Mouse (Mus musculus) hindbrain, embryonic 11.5 days (tissue): ENCODE data around the gene Ap4b1. TPM values are rescaled to one million over a fixed set of nuclear protein-coding genes. Genes with fewer than 3 reads are reported as not detected.

Source experiments
- ATAC-seq: fragments of 200-750 bp; cut with Nextera tagmentation; 2 replicates; pipeline ENCODE4 v1.8.0; 2017; ENCODE audit warnings: mild to moderate bottlenecking, moderate TSS enrichment, moderate library complexity; ENCODE audit not compliant: low FRiP score
- DNase-seq: peaks from one replicate; pipeline ENCODE4 v3.0.0-alpha.2; 2015; ENCODE audit warnings: low spot score
- H3K27ac ChIP-seq: fragments of 300-500 bp; sonication (generic); 2 replicates; pipeline ENCODE4 v1.5.1; 2014; ENCODE audit warnings: mild to moderate bottlenecking, low read depth, low read length
- H3K27me3 ChIP-seq: fragments of 300-500 bp; sonication (generic); 2 replicates; pipeline ENCODE4 v1.6.1; 2014; ENCODE audit warnings: mild to moderate bottlenecking, low read length, moderate library complexity, mixed read lengths; ENCODE audit not compliant: control insufficient read depth, insufficient read depth
- H3K36me3 ChIP-seq: fragments of 300-500 bp; sonication (generic); 2 replicates; pipeline ENCODE4 v1.6.1; 2014; ENCODE audit warnings: mild to moderate bottlenecking, low read length, moderate library complexity, mixed read lengths; ENCODE audit not compliant: control insufficient read depth, insufficient read depth
- H3K4me1 ChIP-seq: fragments of 300-500 bp; sonication (generic); replicated peaks from 2 replicates; pipeline ENCODE4 v1.6.1; 2014; ENCODE audit warnings: low read length, mixed read lengths; ENCODE audit not compliant: control insufficient read depth, insufficient read depth
- H3K4me2 ChIP-seq: fragments of 300-500 bp; sonication (generic); replicated peaks from 2 replicates; pipeline ENCODE4 v1.6.1; 2014; ENCODE audit warnings: mild to moderate bottlenecking, low read depth, low read length
- H3K4me3 ChIP-seq: fragments of 300-500 bp; sonication (generic); 2 replicates; pipeline ENCODE4 v1.5.1; 2014; ENCODE audit warnings: low read depth, low read length
- H3K9ac ChIP-seq: fragments of 300-500 bp; sonication (generic); 2 replicates; pipeline ENCODE4 v1.6.1; 2014; ENCODE audit warnings: low read depth, low read length
- H3K9me3 ChIP-seq: fragments of 300-500 bp; sonication (generic); 2 replicates; pipeline ENCODE4 v1.6.1; 2016; ENCODE audit warnings: low read length; ENCODE audit not compliant: control insufficient read depth
- WGBS: fragments of 180-500 bp; shearing (Covaris S2); extraction: QIAGEN DNeasy Blood & Tissue Kit; methylation state at CpG from one replicate; pipeline ENCODE4 v1.1.7; 2014; 5-methylcytosine and 5-hydroxymethylcytosine counted together
- polyA plus RNA-seq: library from polyadenylated mRNA; unstranded; fragments of >200 nt; fragmentation: Nextera tagmentation; extraction: Ambion mirVana; gene quantifications from 2 replicates; pipeline ENCODE4 v1.2.1, GENCODE M21; 2014

The Ap4b1 gene
- polyA plus RNA-seq = 24.7 and 25.2 TPM in 2 replicates

DNA sequence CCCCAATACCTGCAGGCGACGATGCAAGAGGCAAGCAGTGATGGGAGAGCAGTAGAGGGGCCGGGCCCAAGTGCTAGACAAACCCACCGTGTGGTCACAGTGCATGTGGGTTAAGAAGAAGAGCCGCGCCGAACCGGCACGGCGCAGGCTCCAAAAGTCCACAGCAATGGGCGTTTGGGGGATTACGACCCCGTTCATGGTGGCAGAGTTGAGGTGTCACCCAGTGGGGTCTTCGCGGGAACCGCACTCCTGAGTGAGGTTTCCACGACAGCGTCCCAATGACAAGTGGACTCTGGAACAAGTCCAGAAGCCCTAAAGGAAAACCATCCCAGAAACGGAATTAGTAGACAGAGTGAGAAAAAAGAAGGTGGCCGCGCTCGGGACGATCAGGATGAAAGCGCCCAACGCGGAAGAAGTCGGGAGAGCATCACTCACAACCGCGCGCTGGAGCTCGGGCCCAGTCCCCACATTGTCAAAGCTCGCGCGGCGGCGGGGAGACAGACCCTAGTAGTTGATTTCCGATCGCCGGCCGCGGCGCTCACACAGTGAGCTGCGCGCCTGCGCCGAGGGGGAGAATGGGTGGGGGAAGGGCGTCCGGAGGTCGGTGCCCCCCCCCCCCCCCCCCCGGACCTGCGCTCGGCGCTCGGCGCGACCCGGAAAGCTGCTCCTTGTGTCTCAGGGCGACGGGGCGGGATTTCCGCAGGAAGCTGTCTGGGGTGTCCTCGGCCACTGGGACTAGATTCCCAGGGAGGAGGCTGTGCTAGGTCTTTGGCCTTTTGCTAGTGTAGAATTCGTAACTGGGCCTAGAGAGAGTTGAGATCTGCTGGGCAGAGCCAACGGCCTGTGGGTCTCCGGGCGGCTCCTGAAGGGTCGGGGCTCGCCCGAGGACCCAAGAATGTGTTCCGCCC lies at the start of gene Ap4b1, which contains the start of the genes Dclre1b and Gm43064:
Gene Ap4b1, plus strand, starts transcription at position 630 of the 908 bp plus-strand sequence.
Gene Dclre1b, minus strand, starts transcription at position 554 of the 908 bp plus-strand sequence.
Gene Gm43064, plus strand, starts transcription at position 683 of the 908 bp plus-strand sequence.
- no peaks in the 10 kb centered on the region for H3K36me3 ChIP-seq
- no peaks in the 10 kb centered on the region for H3K27me3 ChIP-seq
- peak within 1 kb of the TSS; percentile 51 for H3K4me3 ChIP-seq
- under 1% methylated on average over 59 of the region's 70 CpGs for WGBS
- H3K9ac ChIP-seq = peak within 1 kb of the TSS; percentile 88
- peak; percentile 99 for ATAC-seq
- peak; percentile 97 for DNase-seq
- H3K9me3 ChIP-seq = no peaks in the 10 kb centered on the region
- H3K27ac ChIP-seq = peak within 1 kb of the TSS; percentile 83
- H3K4me1 ChIP-seq = no peaks in the 10 kb centered on the region
- peak within 1 kb of the TSS; percentile 64 for H3K4me2 ChIP-seq

DNA sequence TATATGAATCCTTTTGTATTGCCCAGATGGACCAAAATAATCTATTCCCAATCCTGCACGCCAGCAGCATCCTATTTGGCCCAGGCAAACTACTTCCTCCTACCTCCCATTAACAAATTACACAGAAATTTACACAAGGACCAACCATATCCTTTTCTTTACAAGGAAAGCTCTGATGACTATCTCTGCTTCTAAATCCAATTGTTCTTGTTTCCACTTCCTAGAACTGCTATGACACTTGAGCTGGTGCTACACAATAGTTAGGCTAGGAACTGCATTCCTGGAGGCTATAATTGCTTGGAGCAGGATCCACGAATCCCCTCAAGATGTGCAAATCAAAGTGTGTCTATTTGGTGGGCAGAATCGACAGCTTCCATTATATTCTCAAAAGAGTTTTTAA lies 42.5 kb upstream of the Ap4b1 start:
- H3K9ac ChIP-seq = no peak overlapping the region
- no peak overlapping the region for H3K27ac ChIP-seq
- H3K4me2 ChIP-seq = no peak overlapping the region
- no peaks in the 10 kb centered on the region for H3K36me3 ChIP-seq
- H3K9me3 ChIP-seq = no peaks in the 10 kb centered on the region
- H3K4me1 ChIP-seq = no peaks in the 10 kb centered on the region
- H3K27me3 ChIP-seq = no peaks in the 10 kb centered on the region
- WGBS = 79% methylated on average over 3 of the region's 3 CpGs
- H3K4me3 ChIP-seq = no peak overlapping the region
- ATAC-seq (no peak), DNase-seq (no peak)

DNA sequence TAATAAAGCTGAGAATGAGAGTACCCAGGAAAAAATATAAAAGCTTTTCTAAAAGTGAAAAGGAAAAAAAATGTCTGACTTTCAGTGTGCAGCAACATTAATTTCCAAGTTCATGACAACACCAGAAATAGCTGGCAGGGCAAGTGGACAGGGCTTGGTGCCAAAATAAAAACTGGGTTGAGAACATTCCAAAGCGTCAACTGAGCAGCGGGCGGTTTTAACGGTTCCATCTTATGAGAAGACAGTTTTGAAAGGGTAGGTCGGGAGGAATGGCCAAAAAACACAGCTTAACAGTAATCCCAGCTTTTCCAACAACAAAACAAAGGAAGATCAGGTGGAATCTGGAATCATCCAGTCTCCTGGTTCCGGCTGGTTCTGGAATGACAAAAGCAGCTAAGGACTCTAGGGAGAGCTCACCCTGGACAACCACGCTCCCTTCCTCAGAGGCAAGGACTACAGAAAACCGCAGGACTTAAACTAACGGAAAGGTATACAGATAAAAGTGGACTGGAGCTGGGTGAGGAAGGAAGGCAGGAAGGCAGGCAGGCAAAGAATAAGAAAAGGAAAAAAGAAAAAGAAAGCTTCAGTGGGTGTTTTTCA lies 37.7 kb upstream of the Ap4b1 start:
- no peak overlapping the region for H3K9ac ChIP-seq
- H3K4me3 ChIP-seq = no peak overlapping the region
- H3K9me3 ChIP-seq = no peaks in the 10 kb centered on the region
- no peaks in the 10 kb centered on the region for H3K4me1 ChIP-seq
- 89% methylated on average over 9 of the region's 9 CpGs for WGBS
- no peaks in the 10 kb centered on the region for H3K36me3 ChIP-seq
- H3K27me3 ChIP-seq = no peaks in the 10 kb centered on the region
- no peak overlapping the region for H3K4me2 ChIP-seq
- ATAC-seq = no peak
- no peak overlapping the region for H3K27ac ChIP-seq
- DNase-seq = no peak

DNA sequence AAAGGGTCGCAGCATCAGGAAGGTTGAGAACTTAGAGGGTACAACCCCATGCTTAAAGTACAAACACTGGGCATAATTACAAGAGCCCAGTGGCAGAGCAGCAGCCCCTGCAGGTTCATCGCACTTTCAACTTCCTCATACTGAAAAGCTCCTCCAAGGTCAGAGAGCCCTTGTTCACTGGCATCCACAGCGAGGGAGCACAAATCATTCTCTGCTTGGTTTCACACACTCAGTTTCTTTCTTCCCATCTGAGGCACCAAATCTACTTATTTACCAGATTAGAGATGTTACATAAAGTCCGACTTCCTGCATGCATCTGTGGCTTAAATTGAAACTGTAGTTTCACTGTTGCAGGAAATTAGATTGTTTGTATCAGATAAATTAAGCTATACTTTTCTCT lies 36.5 kb upstream of the Ap4b1 start:
- Histone ChIP-seq H3K9me3 (no peaks in the 10 kb centered on the region), H3K36me3 (no peaks in the 10 kb centered on the region; the same call in 1 of the 2 replicates), H3K4me2 (no peak overlapping the region), H3K4me3 (no peak overlapping the region), H3K27me3 (no peaks in the 10 kb centered on the region), H3K27ac (no peak overlapping the region), H3K4me1 (no peaks in the 10 kb centered on the region), H3K9ac (no peak overlapping the region)
- 95% methylated on average over 4 of the region's 4 CpGs for WGBS
- DNase-seq (no peak), ATAC-seq (no peak)

DNA sequence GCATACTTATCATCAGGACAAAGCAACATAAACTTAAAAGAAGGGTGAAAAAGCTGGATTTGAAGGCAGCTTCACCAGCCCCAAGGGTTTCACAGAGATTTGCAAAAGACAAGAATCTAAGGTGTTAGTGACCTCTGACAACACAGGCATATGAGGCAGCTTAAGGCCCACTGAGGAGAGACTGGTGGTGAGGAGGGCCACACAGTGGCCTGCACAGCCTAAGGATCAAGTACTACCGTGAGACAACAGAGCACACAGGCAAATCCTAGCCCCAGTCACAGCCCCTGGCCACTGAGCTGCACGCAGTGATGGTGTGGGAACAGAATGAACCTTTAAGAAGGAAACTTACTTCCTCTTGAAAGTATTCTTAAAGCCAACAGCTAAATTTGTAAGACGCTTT lies 35.8 kb upstream of the Ap4b1 start:
- H3K36me3 ChIP-seq = no peaks in the 10 kb centered on the region; the same call in 1 of the 2 replicates
- WGBS = 91% methylated on average over 3 of the region's 3 CpGs
- H3K9ac ChIP-seq = no peak overlapping the region

DNA sequence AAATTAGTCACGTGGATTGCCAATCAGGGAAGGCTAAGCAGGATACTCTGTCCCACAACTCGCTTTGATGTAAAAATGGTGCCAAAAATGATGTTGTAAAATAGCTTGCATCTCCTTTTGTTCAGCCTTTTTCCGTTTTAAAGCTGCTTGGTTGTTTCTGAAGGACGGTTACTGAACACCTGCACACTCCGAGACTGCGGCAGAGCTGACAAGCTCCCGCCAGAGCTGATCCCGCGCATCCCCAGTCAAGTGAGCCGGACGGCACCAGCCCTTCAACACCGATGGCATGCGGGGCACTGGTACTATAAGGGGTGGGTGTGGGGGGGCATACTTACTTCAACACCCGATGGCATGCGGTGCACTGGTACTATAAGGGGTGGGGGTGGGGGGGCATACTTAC lies 35.3 kb upstream of the Ap4b1 start:
- 90% methylated on average over 15 of the region's 15 CpGs for WGBS
- Histone ChIP-seq H3K4me3 (no peak overlapping the region), H3K4me1 (no peaks in the 10 kb centered on the region), H3K9me3 (no peaks in the 10 kb centered on the region), H3K27me3 (no peaks in the 10 kb centered on the region), H3K4me2 (no peak overlapping the region), H3K9ac (no peak overlapping the region), H3K36me3 (no peaks in the 10 kb centered on the region; the same call in 1 of the 2 replicates), H3K27ac (no peak overlapping the region)
- ATAC-seq (no peak), DNase-seq (no peak)

More for the DNA sequence above, 35.8 kb upstream of the Ap4b1 start:
- ATAC-seq (no peak), DNase-seq (no peak)
- Histone ChIP-seq H3K9me3 (no peaks in the 10 kb centered on the region), H3K27me3 (no peaks in the 10 kb centered on the region), H3K4me2 (no peak overlapping the region), H3K4me3 (no peak overlapping the region), H3K27ac (no peak overlapping the region), H3K4me1 (no peaks in the 10 kb centered on the region)

DNA sequence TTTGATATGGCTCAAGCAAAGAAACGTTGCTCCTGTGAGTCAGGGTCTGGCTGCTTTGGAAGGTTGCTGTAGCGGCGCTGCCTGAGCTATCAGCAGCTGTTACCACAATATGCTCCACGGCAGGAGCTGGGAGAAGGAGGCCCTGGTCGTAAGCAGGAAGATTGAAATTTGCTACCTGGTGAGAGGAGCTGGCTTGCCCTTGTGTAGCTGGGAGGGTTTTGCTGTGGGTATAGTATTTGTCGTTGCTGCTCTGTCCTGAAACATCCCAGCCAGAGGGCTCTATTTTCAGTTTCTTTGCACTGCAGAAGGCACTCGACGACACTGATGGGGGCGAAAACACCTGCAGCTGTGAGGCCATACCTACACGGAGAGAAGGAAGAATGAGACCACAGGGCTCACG lies 31.4 kb upstream of the Ap4b1 start:
- H3K27me3 ChIP-seq = no peaks in the 10 kb centered on the region
- H3K4me1 ChIP-seq = no peaks in the 10 kb centered on the region
- no peaks in the 10 kb centered on the region; the same call in 1 of the 2 replicates for H3K36me3 ChIP-seq
- no peaks in the 10 kb centered on the region for H3K9me3 ChIP-seq
- H3K4me3 ChIP-seq = no peak overlapping the region
- H3K9ac ChIP-seq = no peak overlapping the region
- no peak overlapping the region for H3K27ac ChIP-seq
- ATAC-seq (no peak), DNase-seq (no peak)
- WGBS = 89% methylated on average over 11 of the region's 11 CpGs
- H3K4me2 ChIP-seq = no peak overlapping the region

DNA sequence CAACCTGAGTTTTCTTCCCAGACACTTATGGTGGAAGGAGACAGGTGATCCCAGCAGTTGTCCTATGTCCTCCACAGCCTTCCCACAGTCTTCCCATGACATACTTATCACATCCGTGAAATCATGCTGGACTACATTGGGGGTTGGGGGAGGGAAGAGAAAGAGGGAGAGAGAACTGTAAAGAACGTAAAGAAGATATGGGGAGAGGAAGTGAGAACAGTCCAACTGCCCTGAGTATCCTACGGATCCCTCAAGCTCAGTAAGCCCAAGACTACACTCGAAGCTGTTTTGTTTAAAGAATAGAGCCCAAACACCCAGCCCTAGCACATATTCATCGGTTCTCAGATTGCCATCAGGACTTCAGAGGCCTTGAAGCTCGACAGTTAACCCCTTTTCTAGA lies 30.7 kb upstream of the Ap4b1 start:
- Histone ChIP-seq H3K27ac (no peak overlapping the region), H3K9ac (no peak overlapping the region), H3K4me3 (no peak overlapping the region), H3K4me1 (no peaks in the 10 kb centered on the region), H3K27me3 (no peaks in the 10 kb centered on the region), H3K4me2 (no peak overlapping the region), H3K36me3 (no peaks in the 10 kb centered on the region; the same call in 1 of the 2 replicates), H3K9me3 (no peaks in the 10 kb centered on the region)
- DNase-seq (no peak), ATAC-seq (no peak)
- 88% methylated on average over 6 of the region's 6 CpGs for WGBS
